Mouse (Mus musculus) left cerebral cortex, postnatal 14 days (tissue): ENCODE data around the gene Gm49361. TPM values are rescaled to one million over a fixed set of nuclear protein-coding genes. Genes with fewer than 3 reads are reported as not detected.
"Not testable (repeated sequence)": the region's sequence is repeated elsewhere in the genome, so short reads cannot be mapped to it uniquely, and the experiment has no call there.

Source experiments
- DNase-seq, 2 experiments: peaks; one replicate each; pipeline ENCODE4 v3.0.0; 2021 to 2022; ENCODE audit warnings: low spot score in 2 of 2, mixed read lengths in 1 of 2
- intact Hi-C: fragments of 180-260 bp; cut with DNase I; formaldehyde crosslinking; loops from one replicate; pipeline ENCODE4 v1.15.1; 2025
- total RNA-seq, 2 experiments: library from RNA; stranded (reverse); gene quantifications; 2 replicates each; pipeline ENCODE4 v1.2.3; 2021

Gene Gm49361
- total RNA-seq, 2 experiments from 2014 or later = 0.64 TPM; not detected in 1

DNA sequence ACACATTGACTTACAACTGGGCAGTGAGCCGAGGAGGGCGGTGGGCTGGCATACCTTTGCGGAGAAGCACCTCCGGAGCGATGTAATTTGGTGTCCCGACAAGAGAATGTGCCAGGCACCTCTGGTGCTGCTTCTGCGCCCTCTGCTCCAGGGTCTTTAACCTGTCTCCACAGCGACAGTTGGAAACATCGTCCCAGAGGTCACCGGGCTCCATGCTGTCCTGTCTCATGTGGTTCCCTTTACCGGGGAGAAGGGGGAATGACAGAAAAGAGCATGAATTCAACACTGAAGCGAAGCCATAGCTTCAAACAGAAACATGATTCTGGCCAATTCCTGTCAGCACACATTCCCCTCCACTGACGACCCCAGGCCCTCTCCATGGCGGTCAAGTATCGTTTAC is 49.8 kb downstream of the Gm49361 start:
- DNase-seq = no peak
- intact Hi-C loops = no loop called here

- intact Hi-C loops = no loop called here
These were observed 50.4 kb downstream of the Gm49361 start for GRCm38 (mm10) chr14:57695550-57695949.

DNA sequence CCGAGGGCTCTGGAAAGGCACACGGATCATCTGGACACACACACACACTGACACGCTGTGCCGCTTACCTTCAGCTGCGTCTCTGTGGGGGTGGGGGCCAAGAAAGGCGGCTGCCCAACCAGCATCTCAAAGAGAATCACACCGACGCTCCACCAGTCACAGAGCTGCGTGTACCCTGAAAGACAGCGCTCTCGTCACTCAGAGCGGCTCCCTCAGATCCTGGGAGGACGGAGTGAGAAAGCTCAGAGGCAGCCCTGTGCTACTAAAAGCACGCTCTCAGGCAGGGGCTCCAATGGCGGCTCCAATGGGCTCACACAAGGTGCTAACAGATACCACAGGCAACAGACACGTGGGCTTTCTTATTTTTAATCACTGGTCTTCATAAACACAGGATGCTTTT is 51.7 kb downstream of the Gm49361 start:
- intact Hi-C loops = no loop called here
- DNase-seq = no peak

More at GRCm38 (mm10) chr14:57695550-57695949, 50.4 kb downstream of the Gm49361 start:
- no peak for DNase-seq

DNA sequence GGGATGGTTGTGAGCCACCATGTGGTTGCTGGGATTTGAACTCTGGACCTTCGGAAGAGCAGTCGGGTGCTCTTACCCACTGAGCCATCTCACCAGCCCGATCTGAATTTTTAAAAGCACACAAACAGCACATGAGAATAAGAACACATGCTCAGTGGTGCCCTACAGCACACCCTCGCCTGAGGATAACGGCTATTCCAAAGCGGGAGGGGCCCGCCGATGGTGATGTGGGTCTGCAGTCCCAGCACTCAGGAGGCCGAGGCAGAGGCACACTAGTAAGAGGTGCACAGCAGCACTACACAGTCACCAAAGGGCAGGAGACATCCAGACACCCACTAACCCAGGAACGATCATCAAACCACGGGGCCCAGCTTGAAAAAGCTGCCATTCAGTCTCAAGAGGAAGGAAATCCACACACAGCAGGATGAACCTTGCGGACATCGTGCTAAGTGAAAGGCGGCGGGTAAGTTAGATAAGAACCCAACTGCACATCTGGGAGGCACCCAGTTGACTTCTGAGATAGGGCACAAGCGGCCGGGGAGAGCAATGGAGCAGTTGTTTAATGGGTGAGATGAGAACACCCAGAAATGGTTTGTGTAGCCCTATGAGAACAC is 53.3 kb downstream of the Gm49361 start:
- intact Hi-C loops = no loop called here
- no peak for DNase-seq

DNA sequence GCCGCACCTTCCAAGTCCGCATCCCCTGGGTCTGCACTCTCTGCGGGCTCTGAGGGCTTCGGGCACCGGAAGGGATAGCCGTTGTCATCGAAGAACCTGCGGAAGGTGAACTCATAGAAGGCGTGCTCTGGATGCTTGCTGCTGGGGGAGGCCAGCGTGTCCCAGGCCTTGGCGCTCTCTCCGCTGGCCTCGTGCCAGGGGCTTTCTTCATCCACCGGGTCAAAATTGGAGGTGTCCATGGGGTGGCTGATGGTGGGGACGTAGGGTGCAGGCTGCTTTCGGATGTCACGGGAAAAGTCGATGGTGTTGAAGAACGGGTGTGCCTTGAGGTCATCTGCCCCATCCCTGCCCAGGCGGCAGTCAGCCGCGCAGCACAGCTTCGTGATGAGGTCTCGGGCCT is 54.6 kb downstream of the Gm49361 start:
- intact Hi-C loops = no loop called here
- no peak for DNase-seq

GRCm38 (mm10) chr14:57690681-57691080 is 55.2 kb downstream of the Gm49361 start:
- DNase-seq = no peak
- intact Hi-C loops = no loop called here

- not testable (repeated sequence) for DNase-seq
- intact Hi-C loops = loop anchor here (10.0 kb wide), 1 partner anchor 57 kb away; the partner anchor contains the start of gene Gm49361
These were observed 57.8 kb downstream of the Gm49361 start for GRCm38 (mm10) chr14:57688066-57688465.

DNA sequence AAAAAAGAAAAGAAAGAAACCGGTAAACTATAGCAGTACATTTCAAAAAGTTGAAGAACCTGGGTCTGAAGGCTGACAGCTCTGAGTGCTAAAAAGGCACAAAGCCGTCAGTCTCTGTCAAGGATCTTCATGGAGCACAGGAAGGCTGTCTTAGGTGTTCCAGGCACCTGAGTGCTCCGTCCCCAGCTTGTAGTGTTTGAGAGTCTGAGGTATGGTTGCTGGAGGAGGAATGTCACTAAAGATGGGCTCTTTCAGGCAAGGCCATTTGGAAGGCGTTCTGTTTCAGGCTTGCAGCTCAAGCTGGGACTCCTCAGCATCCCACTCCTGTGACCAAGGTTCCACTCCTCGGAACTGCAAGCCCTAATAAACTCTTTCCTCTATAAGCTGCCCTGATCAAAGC is 58.5 kb downstream of the Gm49361 start:
- intact Hi-C loops = loop anchor here (10.0 kb wide), 1 partner anchor 57 kb away; the partner anchor contains the start of gene Gm49361
- no peak for DNase-seq

GRCm38 (mm10) chr14:57686647-57687046 is 59.3 kb downstream of the Gm49361 start:
- intact Hi-C loops = loop anchor here (10.0 kb wide), 1 partner anchor 58 kb away; the partner anchor contains the start of gene Gm49361
- DNase-seq = no peak

- intact Hi-C loops = loop anchor here (5.0 to 10.0 kb wide), 2 partner anchors 60 to 1428 kb away; partner anchors contain the start of gene Gm49361
- DNase-seq = peak; percentile 69 to 76
These were observed 61.3 kb downstream of the Gm49361 start for GRCm38 (mm10) chr14:57684579-57684978.

DNA sequence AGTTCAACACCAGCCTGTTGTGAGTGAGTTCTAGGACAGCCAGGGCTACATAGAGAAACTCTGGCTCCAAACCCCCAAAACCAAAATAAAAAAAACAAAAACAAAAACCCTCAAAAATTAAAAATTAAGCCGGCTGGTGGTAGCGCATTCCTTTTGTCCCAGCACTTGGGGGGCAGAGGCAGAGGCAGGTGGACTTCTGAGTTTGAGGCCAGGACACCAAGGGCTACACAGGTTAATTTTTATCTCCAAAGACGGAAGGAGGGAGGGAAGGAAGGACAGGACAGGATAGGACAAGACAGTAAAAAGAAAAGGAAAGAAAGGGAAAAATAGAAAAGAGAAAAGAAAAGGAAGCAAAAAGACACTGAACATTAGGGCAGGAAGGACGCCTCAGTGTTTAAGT is 63.2 kb downstream of the Gm49361 start:
- no peak for DNase-seq
- intact Hi-C loops = loop anchor here (5.0 to 10.0 kb wide), 2 partner anchors 62 to 1430 kb away; partner anchors contain the start of gene Gm49361

DNA sequence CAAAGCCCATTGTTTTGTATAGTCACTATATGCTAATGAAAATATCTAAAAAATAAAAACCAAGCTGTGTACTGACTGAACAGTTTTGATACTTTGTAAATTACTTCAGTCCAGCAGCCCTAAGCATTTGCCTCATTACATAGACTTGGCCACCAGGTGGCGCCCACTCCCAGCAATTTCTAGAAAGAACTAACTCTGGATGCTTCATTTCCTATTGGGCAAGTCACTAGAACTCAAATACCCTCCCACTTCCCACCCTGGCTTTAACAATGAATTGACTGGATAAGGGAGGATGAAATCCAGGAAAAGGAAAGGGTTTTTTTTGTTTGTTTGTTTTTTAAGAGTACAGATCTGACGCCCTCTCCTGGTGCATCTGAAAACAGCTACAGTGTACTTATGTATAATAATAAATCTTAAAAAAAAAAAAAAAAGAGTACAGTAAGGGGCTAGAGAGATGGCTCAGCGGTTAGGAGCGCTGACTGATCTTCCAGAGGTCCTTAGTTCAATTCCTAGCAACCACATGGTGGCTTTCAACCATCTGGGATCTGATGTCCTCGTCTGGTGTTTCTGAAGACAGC is 65.9 kb downstream of the Gm49361 start:
- intact Hi-C loops = loop anchor here (2.0 to 10.0 kb wide), 4 partner anchors 65 to 1432 kb away; partner anchors contain the start of genes Gm49361 and Sap18
- peak; percentile 84 to 90 for DNase-seq

DNA sequence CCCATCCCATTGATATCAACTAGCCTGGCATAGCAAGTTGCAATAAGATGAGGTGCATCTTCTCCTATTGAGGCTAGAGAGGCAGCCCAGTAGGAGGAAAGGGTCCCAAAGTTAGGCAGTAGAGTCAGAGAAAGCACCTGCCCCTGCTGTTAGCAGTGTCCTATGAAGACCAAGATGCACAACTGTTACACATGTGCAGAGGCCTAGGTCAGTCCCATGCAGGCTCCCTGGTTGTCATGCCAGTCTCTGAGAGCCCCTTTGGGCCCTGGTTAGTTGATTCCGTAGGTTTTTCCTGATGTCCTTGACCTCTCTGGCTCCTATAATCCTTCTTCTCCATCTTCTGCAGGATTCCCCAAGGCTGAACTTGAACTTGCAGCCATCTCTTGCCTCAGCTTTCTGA is 66.4 kb downstream of the Gm49361 start:
- intact Hi-C loops = no loop called here

DNA sequence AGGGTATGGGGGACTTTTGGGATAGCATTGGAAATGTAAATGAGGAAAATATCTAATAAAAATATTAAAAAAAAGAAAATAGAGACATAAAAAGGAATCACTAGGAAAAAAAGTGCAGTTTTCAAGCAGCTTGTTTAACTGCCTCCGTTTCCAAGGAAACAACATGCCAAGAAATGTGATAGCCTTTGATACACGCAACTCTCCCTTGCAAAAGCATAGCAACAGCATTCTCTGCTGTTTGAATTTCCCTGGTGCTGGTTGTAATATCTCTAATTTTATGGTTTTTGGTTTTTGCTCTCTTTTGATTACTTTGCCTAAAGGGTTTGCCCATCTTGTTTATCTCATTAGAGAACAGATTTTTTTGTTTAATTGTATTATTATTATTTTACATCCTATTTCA is 70.4 kb downstream of the Gm49361 start:
- DNase-seq = no peak
- intact Hi-C loops = no loop called here

More for the DNA sequence above, 66.4 kb downstream of the Gm49361 start:
- no peak for DNase-seq

DNA sequence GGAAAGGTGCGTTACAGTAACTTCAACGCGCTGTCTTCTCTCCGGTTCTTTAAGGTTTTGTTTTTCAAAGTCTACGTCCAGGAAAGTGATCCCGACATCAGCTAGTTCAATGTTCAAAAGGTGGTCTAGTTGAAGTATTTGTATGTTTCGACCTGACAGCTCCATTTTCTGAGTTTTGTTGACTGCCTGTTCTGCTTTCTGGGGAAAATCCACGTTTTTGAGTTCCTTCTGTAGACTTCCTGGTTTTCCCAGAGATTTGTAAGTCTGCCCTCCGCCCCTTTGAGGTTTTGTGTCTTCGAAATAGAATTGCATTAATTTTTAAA is 80.3 kb downstream of the Gm49361 start:
- no peak for DNase-seq
- intact Hi-C loops = no loop called here

DNA sequence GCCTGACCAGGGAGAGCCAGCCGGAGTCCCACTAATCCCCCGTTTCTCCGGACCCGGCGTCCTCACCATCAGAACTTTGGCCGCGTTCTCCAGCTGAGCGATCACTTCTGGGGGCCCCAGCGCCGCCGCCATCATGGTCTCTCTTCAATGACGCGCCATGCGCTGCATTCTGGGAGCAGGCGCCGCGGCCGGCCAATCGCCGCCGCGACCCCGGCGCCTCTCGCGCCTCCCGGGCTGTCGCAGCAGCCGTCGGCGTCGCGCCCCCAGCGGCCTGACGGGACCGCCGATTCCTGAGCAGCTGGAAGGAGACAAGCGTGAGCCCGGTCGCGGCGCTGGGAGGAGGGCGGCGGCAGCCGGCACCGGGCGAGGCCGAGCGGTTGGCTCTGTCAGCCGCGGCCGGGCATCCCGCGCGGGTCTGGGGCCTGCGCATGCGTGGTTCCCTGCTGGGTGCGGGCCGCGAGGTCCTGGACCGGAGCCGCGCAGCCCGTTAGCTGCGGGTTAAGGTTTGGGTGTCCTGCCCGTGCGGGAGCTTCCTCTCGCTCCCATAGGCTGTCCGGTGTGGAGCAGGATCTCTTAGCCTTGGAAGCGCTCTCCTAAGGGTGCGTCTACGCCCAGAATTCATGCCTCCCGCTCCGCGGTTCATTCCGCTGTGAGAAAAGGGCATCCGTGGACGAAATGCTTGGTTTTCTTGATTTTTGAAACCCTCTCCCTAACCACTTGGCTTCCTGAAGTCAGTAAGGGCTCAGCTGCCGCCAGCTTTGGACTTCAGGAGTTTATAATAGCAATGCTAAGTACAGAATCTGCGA is 80.9 kb downstream of the Gm49361 start, which contains the start of gene Xpo4:
TSS of gene Xpo4 (minus strand) at position 609 of the 806 bp plus-strand sequence.
- intact Hi-C loops = no loop called here
- peak; percentile 73 to 84 for DNase-seq

GRCm38 (mm10) chr14:57664311-57664821 is 81.5 kb downstream of the Gm49361 start:
- DNase-seq = peak in 1 of 2 experiments; percentile 8
- intact Hi-C loops = no loop called here

- intact Hi-C loops = no loop called here
- no peak for DNase-seq
These were observed 82.3 kb downstream of the Gm49361 start for GRCm38 (mm10) chr14:57663630-57664029.

GRCm38 (mm10) chr14:57658301-57658700 is 87.6 kb downstream of the Gm49361 start:
- intact Hi-C loops = no loop called here
- no peak for DNase-seq

DNA sequence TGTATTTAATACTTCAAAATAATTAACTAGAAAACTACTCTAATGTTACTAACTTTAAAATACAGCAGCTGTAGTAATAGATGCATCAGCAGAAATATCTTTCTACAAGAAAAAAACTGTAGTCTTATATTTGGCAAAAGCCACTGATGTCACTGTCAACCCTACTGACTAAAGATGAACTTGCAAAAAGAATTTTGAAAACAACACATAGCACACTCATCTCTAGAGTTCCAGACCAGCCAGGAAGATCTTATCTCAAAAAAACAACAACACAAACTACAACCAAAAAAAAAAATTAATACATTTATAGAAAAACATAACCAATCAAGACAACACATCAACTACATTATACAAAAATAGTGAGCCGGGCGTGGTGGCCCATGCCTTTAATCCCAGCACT is 88.4 kb downstream of the Gm49361 start:
- DNase-seq = no peak
- intact Hi-C loops = no loop called here
